Mouse (Mus musculus): ENCODE data around the gene Gm42791. TPM values are rescaled to one million over a fixed set of nuclear protein-coding genes. Genes with fewer than 3 reads are reported as not detected.
A peak's percentile ranks its signal among the peaks of the same experiment; 100 is the strongest.

The Gm42791 gene
- polyA plus RNA-seq, 2 experiments: not detected

GRCm38 (mm10) chr5:148965089-148965591 lies 29.8 kb downstream of the Gm42791 start:
- Histone ChIP-seq H3K4me2 (ENCODE audit: low read depth) (peak overlapping the region; percentile 68), H3K9me3 (ENCODE audit: control insufficient read depth, low read length) (no peaks in the 10 kb centered on the region), H3K4me3 (ENCODE audit: insufficient read depth in 1 of 2, low read depth in 2 of 2, low read length in 2 of 2) (no peak overlapping the region), H3K4me1 (replicated peaks; ENCODE audit: control insufficient read depth in 2 of 2, insufficient read depth in 2 of 2, low read length in 1 of 2) (peaks cover 31 to 52% of the 10 kb centered on the region in 2 experiments), H3K27ac (peak overlapping the region; percentile 84), H3K27me3 (ENCODE audit: control insufficient read depth, insufficient read depth, low read length) (no peaks in the 10 kb centered on the region), H3K9ac (replicated peaks) (peak overlapping the region; percentile 35; the same call in 1 of the 2 replicates), H3K36me3 (replicated peaks; ENCODE audit: control insufficient read depth, insufficient read depth, low read depth) (no peaks in the 10 kb centered on the region)
- DNase-seq (ENCODE audit: low read depth in 3 of 3, low spot score in 3 of 3) (no peak), ATAC-seq (ENCODE audit: insufficient read depth) (no peak)
- 71% methylated on average over 15 of the region's 15 CpGs for WGBS (ENCODE audit: insufficient replicate concordance)
- no peak for TF ChIP-seq EP300 (IDR thresholded peaks at IDR 0.05; ENCODE audit: low read depth)
- no peak for TF ChIP-seq CTCF (IDR thresholded peaks at IDR 0.05; ENCODE audit: low read depth)

- Histone ChIP-seq H3K9ac (replicated peaks) (no peak overlapping the region), H3K36me3 (replicated peaks; ENCODE audit: control insufficient read depth, insufficient read depth, low read depth) (no peaks in the 10 kb centered on the region), H3K4me2 (ENCODE audit: low read depth) (no peak overlapping the region), H3K9me3 (ENCODE audit: control insufficient read depth, low read length) (no peaks in the 10 kb centered on the region), H3K27ac (peak overlapping the region; percentile 11; the same call in 1 of the 2 replicates), H3K27me3 (ENCODE audit: control insufficient read depth, insufficient read depth, low read length) (no peaks in the 10 kb centered on the region), H3K4me1 (replicated peaks; ENCODE audit: control insufficient read depth in 2 of 2, insufficient read depth in 2 of 2, low read length in 1 of 2) (peaks cover 36 to 51% of the 10 kb centered on the region in 2 experiments), H3K4me3 (ENCODE audit: insufficient read depth in 1 of 2, low read depth in 2 of 2, low read length in 2 of 2) (no peak overlapping the region)
- WGBS (ENCODE audit: insufficient replicate concordance): 77% methylated on average over 1 of the region's 1 CpGs
- TF ChIP-seq CTCF (IDR thresholded peaks at IDR 0.05; ENCODE audit: low read depth): no peak
- no peak for TF ChIP-seq EP300 (IDR thresholded peaks at IDR 0.05; ENCODE audit: low read depth)
- DNase-seq (ENCODE audit: low read depth in 3 of 3, low spot score in 3 of 3) (no peak), ATAC-seq (ENCODE audit: insufficient read depth) (no peak)
These were observed 30.7 kb downstream of the Gm42791 start for GRCm38 (mm10) chr5:148964251-148964650.

GRCm38 (mm10) chr5:148960211-148960610 lies 34.7 kb downstream of the Gm42791 start:
- WGBS (ENCODE audit: insufficient replicate concordance): 66% methylated on average over 10 of the region's 10 CpGs
- Histone ChIP-seq H3K27me3 (ENCODE audit: control insufficient read depth, insufficient read depth, low read length) (no peaks in the 10 kb centered on the region), H3K4me1 (replicated peaks; ENCODE audit: control insufficient read depth in 2 of 2, insufficient read depth in 2 of 2, low read length in 1 of 2) (peaks cover 17 to 35% of the 10 kb centered on the region in 2 experiments), H3K36me3 (replicated peaks; ENCODE audit: control insufficient read depth, insufficient read depth, low read depth) (no peaks in the 10 kb centered on the region), H3K4me3 (ENCODE audit: insufficient read depth in 1 of 2, low read depth in 2 of 2, low read length in 2 of 2) (no peak overlapping the region), H3K9me3 (ENCODE audit: control insufficient read depth, low read length) (no peaks in the 10 kb centered on the region), H3K27ac (no peak overlapping the region), H3K9ac (replicated peaks) (peak overlapping the region; percentile 59), H3K4me2 (ENCODE audit: low read depth) (peak overlapping the region; percentile 95)
- no peak for TF ChIP-seq CTCF (IDR thresholded peaks at IDR 0.05; ENCODE audit: low read depth)
- ATAC-seq (ENCODE audit: insufficient read depth): no peak
- no peak for DNase-seq (ENCODE audit: low read depth in 3 of 3, low spot score in 3 of 3)

GRCm38 (mm10) chr5:148959068-148959990 lies 35.6 kb downstream of the Gm42791 start:
- ATAC-seq (ENCODE audit: insufficient read depth) (peak; percentile 68), DNase-seq (ENCODE audit: low read depth in 3 of 3, low spot score in 3 of 3) (no peak)
- Histone ChIP-seq H3K4me3 (ENCODE audit: insufficient read depth in 1 of 2, low read depth in 2 of 2, low read length in 2 of 2) (peak overlapping the region; percentile 54 to 60), H3K36me3 (replicated peaks; ENCODE audit: control insufficient read depth, insufficient read depth, low read depth) (no peaks in the 10 kb centered on the region), H3K27ac (peak overlapping the region; percentile 34), H3K4me1 (replicated peaks; ENCODE audit: control insufficient read depth in 2 of 2, insufficient read depth in 2 of 2, low read length in 1 of 2) (peaks cover 8 to 32% of the 10 kb centered on the region in 2 experiments), H3K9ac (replicated peaks) (peak overlapping the region; percentile 59), H3K27me3 (ENCODE audit: control insufficient read depth, insufficient read depth, low read length) (no peaks in the 10 kb centered on the region), H3K9me3 (ENCODE audit: control insufficient read depth, low read length) (no peaks in the 10 kb centered on the region), H3K4me2 (ENCODE audit: low read depth) (peak overlapping the region; percentile 95)
- WGBS (ENCODE audit: insufficient replicate concordance): 3% methylated on average over 38 of the region's 39 CpGs
- no peak for TF ChIP-seq EP300 (IDR thresholded peaks at IDR 0.05; ENCODE audit: low read depth)

GRCm38 (mm10) chr5:148958355-148958754 lies 36.6 kb downstream of the Gm42791 start:
- WGBS (ENCODE audit: insufficient replicate concordance): 32% methylated on average over 9 of the region's 9 CpGs
- ATAC-seq (ENCODE audit: insufficient read depth) (no peak), DNase-seq (ENCODE audit: low read depth in 3 of 3, low spot score in 3 of 3) (no peak)
- Histone ChIP-seq H3K4me3 (ENCODE audit: insufficient read depth in 1 of 2, low read depth in 2 of 2, low read length in 2 of 2) (peak overlapping the region in 1 of 2 experiments; percentile 60; a peak in 1 of 4 replicates), H3K9ac (replicated peaks) (peak overlapping the region; percentile 59), H3K36me3 (replicated peaks; ENCODE audit: control insufficient read depth, insufficient read depth, low read depth) (no peaks in the 10 kb centered on the region), H3K27me3 (ENCODE audit: control insufficient read depth, insufficient read depth, low read length) (no peaks in the 10 kb centered on the region), H3K27ac (no peak overlapping the region), H3K9me3 (ENCODE audit: control insufficient read depth, low read length) (no peaks in the 10 kb centered on the region), H3K4me1 (replicated peaks; ENCODE audit: control insufficient read depth in 2 of 2, insufficient read depth in 2 of 2, low read length in 1 of 2) (peaks cover 7 to 30% of the 10 kb centered on the region in 2 experiments), H3K4me2 (ENCODE audit: low read depth) (peak overlapping the region; percentile 95)
- peak; percentile 87 for TF ChIP-seq CTCF (IDR thresholded peaks at IDR 0.05; ENCODE audit: low read depth)
- TF ChIP-seq EP300 (IDR thresholded peaks at IDR 0.05; ENCODE audit: low read depth): no peak
